Mouse (Mus musculus) MN1 (cell line): Measurements from ENCODE around the gene Olfr495.

Source experiments
- DNase-seq: peaks from one replicate; pipeline ENCODE4 v3.0.0-alpha.2; 2016; ENCODE audit warnings: low spot score

Gene Olfr495

DNA sequence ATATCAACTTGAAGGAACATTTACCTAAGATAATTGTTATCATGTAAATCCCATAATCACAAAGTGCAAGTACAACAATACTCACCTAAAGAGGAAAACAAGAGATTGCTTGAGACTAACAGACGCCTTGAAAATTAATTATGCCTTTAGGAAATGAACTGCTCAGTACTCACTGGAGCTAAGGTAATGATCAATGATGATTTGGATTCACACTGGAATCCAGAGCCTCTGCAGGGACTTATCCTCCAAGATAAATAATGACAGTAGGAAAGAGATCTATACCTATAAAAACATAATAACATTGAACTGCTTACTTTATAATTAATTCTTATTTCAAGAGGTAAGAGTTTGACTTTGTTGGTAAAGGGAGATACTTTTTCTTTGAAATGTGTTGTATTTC, at the start of gene Olfr495:
Gene Olfr495, plus strand, starts transcription at position 301 of the 400 bp plus-strand sequence.
- no peak for DNase-seq

GRCm38 (mm10) chr7:108346879-108347278, 46.1 kb upstream of the Olfr495 start, which contains the start of gene Olfr493:
Gene Olfr493 (minus strand): TSS chr7:108346979.
- no peak for DNase-seq

GRCm38 (mm10) chr7:108365035-108365434, 27.9 kb upstream of the Olfr495 start, which contains the start of gene Olfr494:
Gene Olfr494 (plus strand): TSS chr7:108365335.
- no peak for DNase-seq

DNA sequence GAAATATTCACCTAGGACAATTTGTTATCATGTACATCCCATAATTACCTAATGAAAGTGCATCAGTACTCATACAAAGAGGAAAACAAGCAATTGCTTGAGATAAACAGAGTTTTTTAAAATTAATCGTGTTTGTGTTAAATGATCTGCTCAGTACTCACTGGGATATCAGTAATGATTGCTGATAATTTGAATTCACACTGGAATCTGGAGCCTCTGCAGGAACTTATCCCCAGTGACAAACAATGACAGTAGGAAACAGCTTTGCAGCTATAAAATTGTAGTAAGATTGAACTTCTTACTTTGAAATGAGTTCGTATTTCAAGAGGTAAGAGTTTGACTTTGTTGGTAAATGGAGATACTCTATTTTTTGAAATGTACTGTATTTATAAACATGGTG, 27.2 kb downstream of the Olfr495 start, which contains the start of gene Olfr497:
Gene Olfr497, plus strand, starts transcription at position 301 of the 400 bp plus-strand sequence.
- no peak for DNase-seq
